Mouse (Mus musculus): ENCODE measurements at regions not wholly inside any gene's neighbourhood (a gene's known extent, or its start where the extent isn't known, plus 50 kb on each side); places are given as distances from the start of the nearest gene placed in this dataset.

DNA sequence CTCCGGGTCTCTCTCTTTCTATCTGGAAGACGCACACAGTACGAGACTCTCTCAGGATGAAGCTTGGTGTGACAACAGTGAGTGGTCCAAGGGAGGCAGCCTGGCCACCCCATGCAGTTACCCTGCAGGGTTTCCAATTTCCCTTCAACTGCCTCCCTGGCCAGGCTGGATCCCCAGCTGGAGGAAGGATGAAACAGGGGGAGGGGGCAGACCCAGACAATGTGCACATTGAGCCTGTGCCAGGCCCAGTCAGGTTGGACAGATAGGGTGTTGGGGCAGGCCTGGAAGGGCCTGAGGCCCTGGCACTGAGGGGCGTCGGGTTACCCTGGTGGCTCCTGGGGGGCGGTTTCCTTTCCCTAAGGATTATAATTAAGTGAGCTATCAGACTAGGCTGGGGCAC lies 55.8 kb upstream of the Tmem189 start:
- TF ChIP-seq POLR2A (IDR thresholded peaks at IDR 0.05; ENCODE audit: extremely low read depth, insufficient read depth, low read length) (no peak), CTCF (IDR thresholded peaks at IDR 0.05; ENCODE audit: extremely low read depth, insufficient read depth, low read length) (no peak)
